Mouse (Mus musculus): ENCODE measurements around the gene Bcl11b.

Gene Bcl11b

DNA sequence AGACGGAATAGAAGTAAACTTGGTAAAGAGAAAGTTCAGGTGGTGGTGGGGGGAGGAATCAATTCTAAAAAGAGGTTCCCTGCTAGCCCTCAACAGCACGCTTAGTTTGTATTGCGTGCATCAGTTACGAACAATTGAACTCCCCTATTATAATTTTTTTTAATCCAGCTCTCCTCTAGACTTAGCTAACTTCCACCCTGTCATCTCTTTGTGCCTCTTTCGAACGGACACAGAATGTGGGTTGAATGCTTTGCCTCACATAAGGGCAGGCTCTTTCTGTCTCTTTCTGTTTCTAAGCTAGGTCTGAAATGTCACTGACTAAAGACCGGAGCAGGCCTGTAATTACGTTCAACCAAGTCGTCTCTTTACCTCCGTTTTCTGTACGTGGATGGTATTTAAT is 28.9 kb downstream of the Bcl11b start:
- in situ Hi-C loops (cut with MboI, MseI): no loop called here

DNA sequence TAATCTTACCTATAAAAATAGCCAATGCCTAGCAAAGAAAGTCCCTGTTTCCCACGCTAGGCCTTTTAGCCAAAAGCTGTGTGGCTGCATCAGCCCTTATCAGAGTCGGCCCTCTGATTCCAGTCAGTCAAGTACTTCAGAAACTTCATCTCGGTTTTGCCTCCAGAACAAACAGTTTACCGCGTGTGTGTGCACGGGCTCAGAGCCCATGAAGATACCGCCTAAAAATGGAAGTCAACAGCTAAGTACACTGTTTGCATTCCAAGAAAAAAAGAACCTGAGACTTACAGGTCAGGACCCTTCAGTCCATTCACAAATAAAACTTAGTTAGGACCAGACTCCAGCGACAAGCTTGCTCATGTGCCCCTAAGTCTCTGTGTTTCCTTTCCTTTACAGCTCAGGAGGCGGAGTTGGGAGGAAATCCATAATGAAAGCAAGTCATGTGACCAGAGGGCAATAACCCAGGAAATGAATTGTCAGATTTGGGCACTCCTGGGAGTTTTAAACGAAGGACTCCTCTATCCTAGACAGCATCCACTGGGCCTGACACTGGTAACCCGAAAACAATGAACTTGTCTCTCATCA is 29.8 kb downstream of the Bcl11b start:
- in situ Hi-C loops (cut with MboI, MseI): no loop called here

GRCm38 (mm10) chr12:107971081-107971780 is 32.2 kb downstream of the Bcl11b start:
- in situ Hi-C loops (cut with MboI, MseI): no loop called here

- in situ Hi-C loops (cut with MboI, MseI): no loop called here
Measured at GRCm38 (mm10) chr12:107970637-107971036, 32.8 kb downstream of the Bcl11b start.

DNA sequence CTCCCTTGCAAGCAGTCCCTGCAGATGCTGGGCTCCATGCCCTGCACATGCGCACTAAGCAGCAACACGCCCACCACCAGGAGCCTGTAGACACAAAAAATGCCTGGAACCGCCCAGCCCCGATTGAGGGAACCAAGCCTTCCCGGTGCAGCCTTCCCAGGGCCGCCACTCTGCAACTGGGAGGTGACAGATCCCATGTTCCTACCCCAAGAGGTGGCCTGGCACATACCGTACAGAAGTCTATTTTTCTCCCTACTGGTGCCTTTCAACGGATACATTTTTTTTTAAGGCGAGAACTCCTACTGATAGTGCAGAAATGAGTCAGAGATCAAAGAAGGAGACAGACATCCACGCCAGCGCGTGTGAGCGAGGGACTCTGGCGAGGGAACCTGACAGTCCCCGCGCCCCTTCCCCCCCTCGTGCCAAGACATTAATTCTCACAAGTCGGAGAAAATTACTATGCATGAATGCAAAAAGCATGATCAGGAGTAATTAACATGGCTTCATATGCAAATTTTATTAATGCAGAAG is 33.5 kb downstream of the Bcl11b start:
- in situ Hi-C loops (cut with MboI, MseI): loop anchor here (5.0 kb wide), 1 partner anchor 43 kb away; no protein-coding TSS in a partner anchor

DNA sequence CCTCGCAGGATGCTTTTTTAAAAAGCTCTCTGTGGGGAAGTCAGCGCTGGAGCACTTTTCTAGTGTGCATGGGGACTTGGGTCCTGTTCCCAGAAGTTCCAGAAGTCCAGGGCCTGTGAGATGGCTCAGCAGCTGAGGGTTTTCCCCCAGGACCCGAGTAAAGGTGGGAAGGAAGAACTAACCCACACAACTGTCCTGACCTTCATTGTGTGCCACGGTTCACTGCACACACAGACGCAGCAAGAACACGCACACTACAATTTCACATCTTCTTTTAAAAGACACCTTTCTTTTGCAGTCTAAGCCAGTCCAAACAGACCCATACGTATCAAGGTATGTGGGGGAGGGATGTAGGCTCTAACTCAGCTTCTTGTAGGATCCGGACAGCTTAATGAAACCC is 34.3 kb downstream of the Bcl11b start:
- in situ Hi-C loops (cut with MboI, MseI): loop anchor here (5.0 kb wide), 1 partner anchor 42 kb away; no protein-coding TSS in a partner anchor

- in situ Hi-C loops (cut with MboI, MseI): loop anchor here (5.0 kb wide), 1 partner anchor 41 kb away; no protein-coding TSS in a partner anchor
Measured at GRCm38 (mm10) chr12:107968331-107968730, 35.1 kb downstream of the Bcl11b start.

GRCm38 (mm10) chr12:107967026-107967425 is 36.4 kb downstream of the Bcl11b start:
- in situ Hi-C loops (cut with MboI, MseI): loop anchor here (5.0 kb wide), 1 partner anchor 40 kb away; no protein-coding TSS in a partner anchor

DNA sequence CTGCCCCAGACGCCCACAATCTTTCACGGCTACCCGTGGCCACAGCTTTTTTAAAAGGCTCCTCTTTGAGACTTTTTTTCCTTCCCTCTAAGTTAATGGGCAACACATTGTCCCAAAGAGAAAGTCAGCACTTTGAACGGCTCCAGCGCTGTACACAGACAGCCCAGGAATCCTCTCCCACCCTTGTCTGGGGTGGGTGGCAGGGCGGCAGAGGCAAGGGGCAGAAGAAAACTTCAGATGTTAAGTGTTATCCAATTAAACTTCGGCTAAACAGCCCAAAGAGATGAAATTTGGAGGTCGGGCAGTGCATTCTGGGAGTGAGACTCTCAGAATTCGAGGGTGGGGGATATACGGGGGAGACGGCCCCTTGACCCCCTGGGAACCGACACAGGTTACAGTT is 38.3 kb downstream of the Bcl11b start:
- in situ Hi-C loops (cut with MboI, MseI): loop anchor here (5.0 kb wide), 1 partner anchor 38 kb away; no protein-coding TSS in a partner anchor

GRCm38 (mm10) chr12:107964396-107965085 is 38.9 kb downstream of the Bcl11b start:
- in situ Hi-C loops (cut with MboI, MseI): loop anchor here (5.0 kb wide), 1 partner anchor 37 kb away; no protein-coding TSS in a partner anchor

- in situ Hi-C loops (cut with MboI, MseI): no loop called here
Measured at GRCm38 (mm10) chr12:107962852-107963251, 40.5 kb downstream of the Bcl11b start.

DNA sequence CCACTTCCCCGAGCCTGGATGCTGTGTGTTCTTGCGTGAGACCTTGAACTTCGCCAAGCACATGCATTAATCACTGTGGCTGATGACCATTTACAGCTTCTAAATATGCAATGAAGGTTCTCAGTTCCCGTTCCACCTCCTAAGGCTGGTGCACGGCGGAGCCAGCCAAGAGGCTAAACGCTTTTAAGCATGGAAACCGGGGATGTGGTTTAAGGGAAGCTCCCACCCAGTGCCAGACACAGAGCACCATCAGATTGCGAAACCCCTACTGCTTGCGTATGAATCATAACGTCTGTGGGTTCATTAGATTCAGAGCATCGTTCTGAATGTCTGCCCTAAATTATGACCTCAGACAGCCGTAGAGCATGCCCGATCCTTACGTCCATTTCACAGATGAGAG is 41.6 kb downstream of the Bcl11b start:
- in situ Hi-C loops (cut with MboI, MseI): no loop called here

- in situ Hi-C loops (cut with MboI, MseI): no loop called here
Measured at GRCm38 (mm10) chr12:107960789-107961491, 42.5 kb downstream of the Bcl11b start.

DNA sequence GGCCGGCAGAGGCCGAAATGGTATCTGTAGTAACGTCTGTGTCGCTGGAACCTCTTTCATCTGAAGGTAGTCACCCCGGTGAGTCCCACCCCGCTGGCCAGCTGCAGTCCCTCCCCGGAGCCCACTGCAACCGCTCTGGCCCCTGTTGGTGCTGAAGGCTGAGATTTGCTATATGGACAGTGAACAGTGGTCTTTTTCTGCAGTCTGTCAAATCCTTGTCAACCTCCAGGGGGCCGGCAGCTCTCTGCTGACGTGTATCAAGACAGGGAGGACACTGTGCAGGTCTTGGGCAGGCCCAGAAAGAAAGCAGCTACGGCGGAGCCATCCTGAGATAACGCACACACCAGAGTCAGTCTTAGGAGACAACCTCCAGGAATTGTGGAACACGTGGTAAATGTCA is 43.0 kb downstream of the Bcl11b start:
- in situ Hi-C loops (cut with MboI, MseI): no loop called here

DNA sequence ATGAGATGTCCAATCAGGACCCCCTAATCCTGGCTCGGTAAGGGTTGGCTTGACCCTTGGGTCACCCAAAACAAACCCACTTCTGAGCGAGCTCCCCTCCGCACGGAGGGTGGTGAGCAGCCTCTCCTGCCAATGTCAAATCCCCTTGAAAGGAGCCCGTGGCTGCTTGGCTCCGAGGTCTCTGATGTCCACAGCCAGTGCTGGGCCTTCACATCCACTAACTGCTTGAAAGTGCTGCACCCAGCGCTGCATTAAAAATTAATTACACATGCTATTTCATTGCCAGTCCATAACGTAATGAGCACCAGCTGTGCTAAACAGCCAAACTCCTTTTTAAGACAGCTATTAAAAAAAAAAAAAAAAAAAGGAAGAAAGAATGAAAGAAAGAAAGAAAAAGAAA is 43.5 kb downstream of the Bcl11b start:
- in situ Hi-C loops (cut with MboI, MseI): no loop called here

GRCm38 (mm10) chr12:107953044-107953684 is 50.2 kb downstream of the Bcl11b start:
- in situ Hi-C loops (cut with MboI, MseI): no loop called here

GRCm38 (mm10) chr12:107952318-107952724 is 51.1 kb downstream of the Bcl11b start:
- in situ Hi-C loops (cut with MboI, MseI): no loop called here

DNA sequence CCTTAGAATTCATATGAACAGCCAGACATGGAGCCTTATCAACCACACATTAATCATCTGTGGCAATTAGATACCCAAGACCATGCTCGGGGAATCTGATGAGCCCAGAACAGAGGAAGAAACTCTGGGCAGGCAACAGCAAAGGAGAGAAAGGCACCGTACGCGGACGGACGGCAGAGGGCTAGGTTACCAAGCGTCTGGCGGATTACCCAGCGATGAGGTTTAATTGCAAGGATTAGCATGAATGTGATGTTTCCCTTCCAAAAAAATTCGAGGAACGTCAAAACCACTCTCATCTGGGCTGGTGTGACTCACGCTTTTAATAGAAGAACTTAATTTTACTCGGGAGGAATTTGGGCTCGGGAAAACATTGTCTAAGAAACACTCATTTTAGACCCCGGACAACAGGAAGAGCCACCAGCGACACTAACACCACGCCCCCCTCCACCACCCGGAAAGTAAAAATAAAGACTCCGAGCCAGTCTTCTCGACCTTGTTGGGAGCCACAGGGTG is 52.7 kb downstream of the Bcl11b start:
- in situ Hi-C loops (cut with MboI, MseI): no loop called here

DNA sequence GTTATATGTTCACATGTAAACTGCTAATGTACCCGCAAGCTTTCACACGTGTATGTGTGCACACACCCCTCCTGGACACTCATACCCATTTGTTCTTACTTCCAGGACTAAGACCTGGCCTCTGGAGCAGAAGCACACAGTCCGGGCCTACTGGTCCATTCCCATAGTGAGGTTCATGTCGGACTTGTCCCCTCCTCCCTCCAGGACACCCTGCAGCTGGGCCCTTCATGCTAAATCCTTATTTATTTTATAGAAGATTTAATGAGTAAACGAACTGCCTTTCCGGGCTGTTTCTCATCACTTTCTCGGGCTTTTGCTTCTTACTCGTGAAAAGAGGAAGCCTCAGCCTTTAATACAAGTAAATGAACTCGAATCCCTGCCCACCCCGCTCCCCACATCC is 54.0 kb downstream of the Bcl11b start:
- in situ Hi-C loops (cut with MboI, MseI): loop anchor here (25.0 kb wide), 1 partner anchor 688 kb away; no protein-coding TSS in a partner anchor

DNA sequence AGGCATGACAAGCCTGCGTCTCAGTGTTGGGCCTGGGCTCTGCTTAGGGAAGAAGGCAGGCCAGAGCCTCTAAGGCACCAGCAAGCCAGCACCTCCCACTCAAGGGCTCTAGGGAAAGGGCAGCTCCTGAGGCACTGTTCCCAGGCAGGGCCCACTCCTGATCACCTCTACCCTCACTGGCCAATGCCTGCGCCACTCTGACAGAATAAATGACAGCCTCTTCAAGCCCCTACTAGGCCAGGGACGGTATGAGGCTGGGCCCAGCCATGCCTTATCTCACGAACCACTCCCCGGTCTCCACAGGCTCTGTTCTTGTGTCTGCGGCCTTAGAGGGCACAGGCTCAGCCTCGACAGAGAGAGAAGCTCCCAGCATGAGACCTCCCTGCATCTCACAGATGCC is 61.3 kb downstream of the Bcl11b start:
- in situ Hi-C loops (cut with MboI, MseI): loop anchor here (25.0 kb wide), 1 partner anchor 695 kb away; no protein-coding TSS in a partner anchor

- in situ Hi-C loops (cut with MboI, MseI): loop anchor here (25.0 kb wide), 1 partner anchor 697 kb away; no protein-coding TSS in a partner anchor
Measured at GRCm38 (mm10) chr12:107940774-107941173, 62.6 kb downstream of the Bcl11b start.

Measured in T-helper 1 cell (primary cell).